Mouse (Mus musculus): ENCODE data around the gene Pax8. TPM values are rescaled to one million over a fixed set of nuclear protein-coding genes. Genes with fewer than 3 reads are reported as not detected.

Gene Pax8
- total RNA-seq, 2 experiments from 2014 or later = not detected

- no peak for DNase-seq
Observed at GRCm38 (mm10) chr2:24460808-24461127, 14.6 kb downstream of the Pax8 start.

- no peak for DNase-seq
Observed at GRCm38 (mm10) chr2:24460112-24460807, 15.1 kb downstream of the Pax8 start.

GRCm38 (mm10) chr2:24456841-24457240 is 18.6 kb downstream of the Pax8 start:
- DNase-seq = no peak

GRCm38 (mm10) chr2:24455057-24455855 is 20.1 kb downstream of the Pax8 start:
- DNase-seq = no peak

- DNase-seq = no peak
Observed at GRCm38 (mm10) chr2:24454429-24455011, 20.9 kb downstream of the Pax8 start.

- no peak for DNase-seq
Observed at GRCm38 (mm10) chr2:24453206-24453605, 22.2 kb downstream of the Pax8 start.

- no peak for DNase-seq
Observed at GRCm38 (mm10) chr2:24449111-24449510, 26.3 kb downstream of the Pax8 start.

- no peak for DNase-seq
Observed at GRCm38 (mm10) chr2:24443256-24443790, 32.1 kb downstream of the Pax8 start.

- DNase-seq = no peak
Observed at GRCm38 (mm10) chr2:24442303-24442925, 33.0 kb downstream of the Pax8 start.

GRCm38 (mm10) chr2:24441899-24442298 is 33.5 kb downstream of the Pax8 start:
- no peak for DNase-seq

- no peak for DNase-seq
Observed at GRCm38 (mm10) chr2:24440056-24440455, 35.3 kb downstream of the Pax8 start.

GRCm38 (mm10) chr2:24435699-24436098 is 39.7 kb downstream of the Pax8 start:
- no peak for DNase-seq

GRCm38 (mm10) chr2:24434670-24435069 is 40.7 kb downstream of the Pax8 start:
- no peak for DNase-seq

GRCm38 (mm10) chr2:24429806-24430205 is 45.6 kb downstream of the Pax8 start:
- DNase-seq = no peak

GRCm38 (mm10) chr2:24427866-24428675 is 47.3 kb downstream of the Pax8 start:
- no peak for DNase-seq

GRCm38 (mm10) chr2:24425630-24426029 is 49.8 kb downstream of the Pax8 start:
- DNase-seq = no peak

GRCm38 (mm10) chr2:24422815-24423214 is 52.6 kb downstream of the Pax8 start:
- DNase-seq = no peak

GRCm38 (mm10) chr2:24421211-24421863 is 54.1 kb downstream of the Pax8 start:
- no peak for DNase-seq

- no peak for DNase-seq
Observed at GRCm38 (mm10) chr2:24417564-24417963, 57.8 kb downstream of the Pax8 start.

GRCm38 (mm10) chr2:24417106-24417505 is 58.3 kb downstream of the Pax8 start:
- DNase-seq = no peak

GRCm38 (mm10) chr2:24416668-24417067 is 58.7 kb downstream of the Pax8 start:
- DNase-seq = no peak

Measured in layer of hippocampus, postnatal 36 days (tissue).